Mouse (Mus musculus) gastrocnemius, adult 2 months (tissue): Measurements from ENCODE around the gene Dhx58. TPM values are rescaled to one million over a fixed set of nuclear protein-coding genes. Genes with fewer than 3 reads are reported as not detected.

ENCODE experiments used
- DNase-seq: peaks from one replicate; pipeline ENCODE4 v3.0.0; 2022
- H3K27ac ChIP-seq: fragments of 200-600 bp; 2 replicates; pipeline ENCODE4 v1.8.1; 2022; ENCODE audit warnings: mild to moderate bottlenecking
- H3K4me3 ChIP-seq: fragments of 200-600 bp; 2 replicates; pipeline ENCODE4 v1.8.1; 2022; ENCODE audit warnings: mild to moderate bottlenecking, moderate library complexity
- CTCF ChIP-seq: fragments of 200-600 bp; IDR thresholded peaks from 2 replicates; pipeline ENCODE4 v1.8.1; 2022; ENCODE audit warnings: antibody characterized with exemption, mild to moderate bottlenecking, moderate library complexity
- intact Hi-C: fragments of 180-260 bp; cut with DNase I; formaldehyde crosslinking; loops from one replicate; pipeline ENCODE4 v1.15.1; 2025
- total RNA-seq, 2 experiments: library from RNA; stranded (reverse); gene quantifications; 2 replicates each; pipeline ENCODE4 v1.2.3; 2021

The Dhx58 gene
- total RNA-seq, 2 experiments from 2014 or later = 0.38 to 0.39 TPM

DNA sequence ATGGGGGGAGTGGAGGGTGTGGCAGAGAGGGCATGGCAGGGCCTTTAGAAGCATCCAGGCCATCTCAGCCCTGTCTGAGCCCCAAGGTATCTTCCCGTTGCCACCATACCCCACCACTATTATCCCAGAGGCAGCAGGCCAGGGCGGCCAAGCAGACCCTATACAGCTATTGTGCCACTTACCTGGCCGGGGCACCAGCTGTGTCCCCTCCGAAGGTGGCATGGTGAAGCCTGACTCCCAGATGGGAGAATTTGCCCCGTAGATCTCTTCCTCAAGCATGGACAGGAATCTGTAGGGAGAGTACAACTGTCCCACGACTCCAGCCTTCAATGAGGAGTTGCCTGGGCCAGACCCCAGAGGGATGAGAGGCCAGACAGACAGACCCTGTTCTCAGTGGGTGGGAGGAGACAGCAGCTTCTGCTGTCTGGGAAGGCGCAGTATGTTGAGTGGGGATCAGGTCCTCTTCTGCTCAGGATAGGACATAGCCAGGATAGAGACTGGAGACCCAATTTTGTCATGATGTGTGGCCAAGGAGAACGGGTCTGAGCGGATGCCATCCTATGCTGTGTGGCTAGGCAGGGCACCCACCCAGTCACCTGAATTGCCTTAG is 5.2 kb upstream of the Dhx58 start:
- intact Hi-C loops = no loop called here

GRCm38 (mm10) chr11:100705095-100705747 is 1.1 kb upstream of the Dhx58 start:
- intact Hi-C loops = no loop called here

More for the DNA sequence above, 5.2 kb upstream of the Dhx58 start:
- Histone ChIP-seq H3K4me3 (no peak overlapping the region), H3K27ac (no peak overlapping the region)
- DNase-seq = no peak
- TF ChIP-seq CTCF = no peak

GRCm38 (mm10) chr11:100703366-100703765 is 705 bp downstream of the Dhx58 start:
- Histone ChIP-seq H3K4me3 (peak overlapping the region; percentile 65), H3K27ac (peak overlapping the region; percentile 77)
- intact Hi-C loops = loop anchor here (2.0 kb wide), 1 partner anchor 77 kb away; no protein-coding TSS in a partner anchor
- peak; percentile 60 for DNase-seq
- no peak for TF ChIP-seq CTCF

More at GRCm38 (mm10) chr11:100705095-100705747, 1.1 kb upstream of the Dhx58 start:
- DNase-seq = peak; percentile 24
- peak overlapping the region; percentile 39 for H3K27ac ChIP-seq
- no peak overlapping the region for H3K4me3 ChIP-seq
- no peak for TF ChIP-seq CTCF

GRCm38 (mm10) chr11:100702906-100703305 is 1.2 kb downstream of the Dhx58 start:
- intact Hi-C loops = loop anchor here (1.0 to 2.0 kb wide), 2 partner anchors 76 to 133 kb away; no protein-coding TSS in a partner anchor
- no peak for TF ChIP-seq CTCF
- Histone ChIP-seq H3K27ac (peak overlapping the region; percentile 2; the same call in 1 of the 2 replicates), H3K4me3 (peak overlapping the region; percentile 58)
- no peak for DNase-seq

DNA sequence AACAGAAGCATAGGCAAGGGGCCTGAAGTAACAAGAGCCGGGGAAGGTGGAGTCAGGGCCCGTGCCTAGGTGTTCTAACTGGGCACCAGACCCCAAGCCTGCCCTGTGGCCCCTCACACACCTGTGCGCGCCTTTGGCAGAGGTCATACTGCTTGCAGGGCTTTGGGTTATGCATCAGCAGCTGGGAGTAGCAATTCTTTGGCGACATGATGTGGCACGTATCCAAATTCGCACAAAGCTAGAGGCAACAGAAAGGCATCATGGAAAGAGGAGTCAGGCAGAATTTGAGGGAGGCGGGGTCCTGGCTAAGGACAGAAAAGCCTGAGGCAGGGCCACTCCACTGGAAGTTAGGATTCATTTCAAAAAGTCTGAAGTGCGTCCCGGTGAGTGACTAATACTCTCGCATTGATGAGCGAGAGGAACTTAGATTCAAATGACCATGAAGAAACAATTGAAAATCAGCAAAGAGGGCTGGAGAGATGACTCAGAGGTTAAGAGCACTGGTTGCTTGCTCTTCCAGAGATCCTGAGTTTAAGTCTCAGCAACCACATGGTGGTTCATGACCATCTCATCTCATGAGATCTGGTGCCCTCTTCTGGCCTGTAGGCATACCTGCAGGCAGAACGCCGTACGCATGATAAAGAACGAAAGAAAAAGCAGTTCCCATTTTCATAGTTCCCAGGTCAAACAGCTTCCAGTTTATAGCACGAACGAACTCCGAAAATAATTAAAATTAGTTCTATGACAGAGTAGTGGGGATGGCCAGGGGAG is 1.8 kb downstream of the Dhx58 start:
- peak overlapping the region; percentile 58 for H3K4me3 ChIP-seq
- H3K27ac ChIP-seq = peak overlapping the region; percentile 29; the same call in 1 of the 2 replicates
- TF ChIP-seq CTCF = peak; percentile 97
- intact Hi-C loops = loop anchor here (1.0 to 2.0 kb wide), 2 partner anchors 75 to 132 kb away; no protein-coding TSS in a partner anchor
- peak; percentile 67 for DNase-seq

GRCm38 (mm10) chr11:100701301-100701700 is 2.8 kb downstream of the Dhx58 start:
- peak; percentile 79 for DNase-seq
- intact Hi-C loops = no loop called here
- TF ChIP-seq CTCF = no peak
- Histone ChIP-seq H3K27ac (no peak overlapping the region), H3K4me3 (peak overlapping the region; percentile 60)

GRCm38 (mm10) chr11:100700710-100701109 is 3.4 kb downstream of the Dhx58 start:
- intact Hi-C loops = no loop called here
- DNase-seq = no peak
- no peak for TF ChIP-seq CTCF
- Histone ChIP-seq H3K27ac (no peak overlapping the region), H3K4me3 (peak overlapping the region; percentile 60; the same call in 1 of the 2 replicates)

DNA sequence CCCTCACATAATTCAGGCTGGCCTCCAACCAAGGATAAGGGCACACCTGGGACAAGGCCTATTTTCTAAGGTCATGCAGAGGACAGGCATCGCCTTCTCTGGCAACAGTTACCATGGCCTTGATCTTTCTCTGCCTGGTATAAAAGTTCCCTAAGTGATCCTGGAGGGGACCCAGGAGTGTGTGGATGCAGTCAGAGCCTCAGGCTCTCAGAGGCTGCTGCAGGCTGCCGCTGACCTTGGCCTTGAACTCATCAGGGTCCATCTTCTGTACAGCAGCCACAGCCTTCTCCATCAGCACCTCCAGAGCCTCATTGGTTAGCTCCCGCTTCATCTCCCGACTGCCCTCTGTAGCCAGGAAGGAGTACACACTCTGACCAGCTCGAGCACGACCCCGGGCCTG is 6.2 kb downstream of the Dhx58 start:
- DNase-seq = no peak

GRCm38 (mm10) chr11:100694926-100695325 is 9.1 kb downstream of the Dhx58 start:
- Histone ChIP-seq H3K4me3 (no peak overlapping the region), H3K27ac (no peak overlapping the region)
- intact Hi-C loops = loop anchor here (1.0 to 2.0 kb wide), 2 partner anchors 68 to 124 kb away; no protein-coding TSS in a partner anchor
- TF ChIP-seq CTCF = no peak
- peak; percentile 83 for DNase-seq

More for the DNA sequence above, 6.2 kb downstream of the Dhx58 start:
- H3K27ac ChIP-seq = no peak overlapping the region
- H3K4me3 ChIP-seq = no peak overlapping the region
- no peak for TF ChIP-seq CTCF
- intact Hi-C loops = no loop called here

- no peak overlapping the region for H3K4me3 ChIP-seq
- DNase-seq = no peak
- H3K27ac ChIP-seq = no peak overlapping the region
- intact Hi-C loops = no loop called here
- no peak for TF ChIP-seq CTCF
These were observed 10.9 kb downstream of the Dhx58 start for GRCm38 (mm10) chr11:100693154-100693553.

- H3K27ac ChIP-seq = no peak within 1 kb of the TSS
- no peak for TF ChIP-seq CTCF
- H3K4me3 ChIP-seq = peak within 1 kb of the TSS; percentile 56
- intact Hi-C loops = no loop called here
- no peak for DNase-seq
These were observed 11.9 kb downstream of the Dhx58 start, which contains the start of gene Zfp385c for GRCm38 (mm10) chr11:100692164-100692616. Gene Zfp385c, minus strand, starts transcription at chr11:100692455.

DNA sequence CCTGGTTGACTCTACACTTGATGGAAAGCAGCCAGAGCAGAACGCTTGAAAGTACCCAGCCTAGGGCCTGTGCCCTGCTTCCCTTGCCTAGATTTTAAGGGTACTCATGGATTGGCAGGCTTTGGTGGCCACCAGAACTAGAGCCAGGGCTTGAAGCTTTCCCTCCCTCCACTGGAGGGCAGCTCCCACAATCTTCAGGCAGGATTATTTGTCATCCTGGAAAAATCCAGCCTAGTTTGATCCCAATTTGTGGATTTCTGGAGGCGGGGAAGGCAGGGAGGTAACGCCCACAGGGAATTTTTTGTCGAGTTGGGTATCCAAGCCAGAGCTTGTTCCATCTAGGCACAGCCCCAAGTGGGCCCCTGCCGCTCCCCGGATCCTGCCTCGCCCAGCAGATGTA is 13.7 kb downstream of the Dhx58 start:
- no peak for DNase-seq
- TF ChIP-seq CTCF = peak; percentile 16; the same call in 1 of the 2 replicates
- Histone ChIP-seq H3K27ac (0 out of 2 replicates have a peak overlapping the region, but pooled peaks have one; percentile 4), H3K4me3 (no peak overlapping the region)
- intact Hi-C loops = no loop called here

GRCm38 (mm10) chr11:100688443-100688842 is 15.6 kb downstream of the Dhx58 start:
- TF ChIP-seq CTCF = no peak
- H3K27ac ChIP-seq = no peak overlapping the region
- intact Hi-C loops = no loop called here
- no peak for DNase-seq
- no peak overlapping the region for H3K4me3 ChIP-seq
